Mouse (Mus musculus): ENCODE results near the gene Actn3.

DNA sequence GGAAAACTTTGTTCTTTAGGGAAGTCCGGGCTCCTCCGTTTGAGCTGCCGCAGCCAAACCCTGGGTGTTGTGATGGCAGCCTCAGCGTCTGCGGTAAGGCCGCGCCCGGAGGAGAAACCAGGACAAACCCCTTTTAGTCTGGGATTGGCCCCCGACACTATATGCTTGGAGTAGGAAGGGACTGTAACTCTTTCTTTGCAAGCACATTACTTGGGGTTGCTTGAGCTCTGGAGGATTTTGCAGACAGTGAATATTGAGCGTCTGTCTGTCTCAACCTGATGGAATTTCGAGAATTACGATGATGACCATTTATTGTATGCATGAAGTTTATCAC lies 65.8 kb downstream of the Actn3 start:
- no peak; the same call in 1 of the 2 replicates for TF ChIP-seq POLR2A (IDR thresholded peaks at IDR 0.05; ENCODE audit: borderline replicate concordance, low read depth, low read length)
- TF ChIP-seq CTCF (IDR thresholded peaks at IDR 0.05; ENCODE audit: low read depth, low read length) = no peak

Measured in bone marrow macrophage, adult 2 months (primary cell).